Mouse (Mus musculus) brain, embryonic 14.5 days (tissue): ENCODE measurements around the gene Ubxn10.

Source experiments
- CTCF ChIP-seq: fragments of 200-500 bp; IDR thresholded peaks from 2 replicates; pipeline ENCODE4 v1.5.1; 2012; ENCODE audit warnings: inconsistent platforms, mild to moderate bottlenecking, moderate library complexity, borderline replicate concordance; ENCODE audit not compliant: insufficient read depth, insufficient read length; ENCODE audit errors: extremely low read depth
- POLR2A ChIP-seq: fragments of 200-500 bp; IDR thresholded peaks from 2 replicates; pipeline ENCODE4 v1.6.1; 2012; ENCODE audit warnings: mild to moderate bottlenecking, inconsistent platforms, borderline replicate concordance; ENCODE audit not compliant: poor library complexity, insufficient read depth, insufficient read length, severe bottlenecking; ENCODE audit errors: extremely low read depth

GRCm38 (mm10) chr4:138754432-138754831 is 17.5 kb upstream of the Ubxn10 start:
- TF ChIP-seq CTCF (no peak), POLR2A (no peak)
